Mouse (Mus musculus): ENCODE measurements around the gene Clmp. TPM values are rescaled to one million over a fixed set of nuclear protein-coding genes. Genes with fewer than 3 reads are reported as not detected.

Clmp gene
- total RNA-seq, 2 experiments from 2014 or later = 8.5 to 9.0 TPM

DNA sequence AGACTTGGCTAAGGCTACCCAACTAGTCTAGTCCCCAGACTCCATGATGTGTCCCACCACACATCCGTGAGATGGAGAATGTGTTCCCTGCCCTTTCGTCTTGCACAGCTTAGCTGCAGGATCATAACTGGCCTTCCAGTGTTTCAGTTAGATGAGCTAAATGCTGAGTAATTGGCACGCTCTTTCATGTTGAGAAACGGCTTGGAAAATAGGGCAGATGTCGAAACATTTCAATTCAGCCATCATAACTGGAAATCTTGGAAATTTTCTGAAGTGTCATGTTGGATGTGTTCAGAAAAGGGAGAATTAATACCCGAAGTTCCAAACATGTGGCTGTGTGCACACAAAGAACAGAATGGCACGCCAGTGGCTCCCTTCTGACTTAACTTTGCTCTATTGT lies 4.7 kb downstream of the Clmp start:
- DNase-seq = peak; percentile 34

DNA sequence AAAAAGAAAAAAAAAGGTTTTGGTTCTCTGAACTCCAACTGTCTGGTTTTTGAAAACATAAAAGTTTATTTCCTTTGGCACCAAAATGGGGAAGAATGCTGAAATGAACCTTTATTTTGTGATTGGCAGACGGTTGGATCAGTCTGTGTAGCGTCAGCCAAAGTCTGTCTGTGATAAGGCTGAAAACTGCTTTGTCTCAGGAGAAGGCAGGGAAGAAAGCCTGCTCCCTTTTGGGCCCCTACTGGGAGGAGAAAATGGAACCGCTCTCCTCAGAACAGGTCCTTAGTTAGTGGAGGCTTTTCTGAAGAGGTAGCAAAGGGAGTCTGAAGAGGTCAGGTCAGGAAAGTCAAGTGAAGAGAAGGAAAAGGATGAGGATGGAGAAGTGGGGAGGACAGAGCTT lies 7.3 kb downstream of the Clmp start:
- DNase-seq = no peak

DNA sequence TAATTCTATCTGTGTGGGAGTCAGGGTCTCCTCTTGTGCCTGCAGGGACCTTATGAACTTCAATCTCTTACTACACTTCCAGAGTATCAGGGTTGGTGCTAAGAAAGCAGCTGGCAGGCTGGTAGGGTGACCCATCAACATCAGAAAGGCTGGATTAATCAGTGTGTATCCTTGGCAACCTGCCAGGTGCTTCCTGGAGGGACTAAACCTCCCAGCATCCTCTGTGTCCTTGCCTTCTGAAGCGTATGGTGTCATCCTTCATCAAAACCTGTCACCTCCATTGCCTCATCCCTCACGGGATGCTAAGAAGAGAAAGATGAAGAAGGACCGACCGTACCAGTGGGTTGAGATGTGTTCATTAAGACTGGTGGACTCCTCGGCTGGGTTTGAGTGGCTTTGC lies 8.0 kb downstream of the Clmp start:
- peak; percentile 64 for DNase-seq

DNA sequence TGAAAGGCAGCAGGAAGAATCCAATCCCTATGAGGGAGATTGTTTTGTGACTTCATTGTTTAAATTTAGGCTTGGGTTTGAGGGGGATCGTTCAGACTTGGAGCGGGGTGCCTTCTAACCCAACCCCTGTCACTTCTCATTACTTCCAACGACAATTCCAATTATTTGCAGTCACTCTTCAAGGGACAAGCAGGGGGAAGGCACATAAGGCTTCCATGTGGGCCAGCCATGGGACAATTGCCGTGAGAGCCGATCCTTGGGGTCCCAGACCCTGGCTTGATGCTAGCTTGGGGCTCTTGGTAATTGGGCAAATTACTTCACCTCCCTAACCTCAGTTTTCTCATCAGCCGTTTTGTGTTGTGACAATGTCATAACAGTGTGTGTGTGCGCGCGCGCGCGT lies 8.5 kb downstream of the Clmp start:
- no peak for DNase-seq

DNA sequence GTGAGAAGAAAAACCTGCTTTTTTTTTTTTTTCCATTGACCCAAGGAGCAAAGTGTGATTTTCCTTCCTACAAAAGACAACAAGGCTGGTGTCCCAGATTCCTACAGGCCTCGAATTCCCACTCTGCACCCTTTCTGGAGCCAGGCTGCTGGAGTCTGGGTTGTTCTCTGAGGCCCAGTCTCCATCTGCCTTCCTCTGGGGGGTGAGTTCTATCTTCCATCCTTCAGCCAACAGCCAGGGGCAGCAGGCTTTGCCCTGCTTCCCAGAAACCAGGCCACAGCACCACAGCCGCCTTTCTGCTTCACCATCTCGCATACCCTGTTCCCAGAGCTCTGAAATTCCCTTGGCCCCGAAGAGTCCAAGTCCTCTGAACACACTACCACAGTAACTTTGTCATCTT lies 10.3 kb downstream of the Clmp start:
- DNase-seq = no peak

DNA sequence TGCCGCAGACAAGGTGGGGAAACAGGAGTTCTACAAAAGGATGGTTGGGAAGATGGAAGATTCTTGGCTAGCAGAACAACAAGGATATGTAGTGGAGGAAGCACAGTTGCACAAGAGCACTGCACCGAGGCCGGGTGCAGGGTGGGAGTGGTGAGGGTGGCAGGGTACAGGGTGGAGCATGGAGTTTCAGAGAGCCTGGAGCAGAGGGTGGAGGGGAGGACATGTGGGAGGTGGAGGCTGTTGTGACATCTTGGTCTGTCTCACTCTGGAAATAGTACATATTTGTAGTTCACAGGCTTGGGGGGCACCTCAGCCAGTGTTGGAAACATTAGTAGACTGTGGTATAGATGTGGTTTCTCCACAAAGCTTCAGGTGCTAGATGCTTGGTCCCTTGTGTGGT lies 13.4 kb downstream of the Clmp start:
- DNase-seq = no peak

DNA sequence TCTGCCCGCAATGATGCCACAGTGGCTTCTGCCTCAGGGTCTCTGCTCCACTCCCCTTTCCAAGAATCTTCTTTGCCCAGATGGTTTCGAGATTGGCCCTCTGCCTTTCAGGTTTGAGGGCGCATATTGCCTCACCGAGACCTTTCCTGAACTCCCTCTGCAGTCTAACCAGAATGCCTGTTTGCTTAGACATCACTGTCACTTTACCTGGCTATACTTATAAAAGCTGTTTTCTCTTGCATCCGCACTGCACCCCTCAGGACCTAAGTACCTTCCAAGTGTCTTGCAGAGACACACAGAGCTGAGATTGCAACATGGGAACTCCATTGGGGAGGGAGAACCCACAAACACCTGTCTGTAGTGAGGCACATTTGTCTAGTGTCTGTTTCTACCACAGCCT lies 14.5 kb downstream of the Clmp start:
- no peak for DNase-seq

DNA sequence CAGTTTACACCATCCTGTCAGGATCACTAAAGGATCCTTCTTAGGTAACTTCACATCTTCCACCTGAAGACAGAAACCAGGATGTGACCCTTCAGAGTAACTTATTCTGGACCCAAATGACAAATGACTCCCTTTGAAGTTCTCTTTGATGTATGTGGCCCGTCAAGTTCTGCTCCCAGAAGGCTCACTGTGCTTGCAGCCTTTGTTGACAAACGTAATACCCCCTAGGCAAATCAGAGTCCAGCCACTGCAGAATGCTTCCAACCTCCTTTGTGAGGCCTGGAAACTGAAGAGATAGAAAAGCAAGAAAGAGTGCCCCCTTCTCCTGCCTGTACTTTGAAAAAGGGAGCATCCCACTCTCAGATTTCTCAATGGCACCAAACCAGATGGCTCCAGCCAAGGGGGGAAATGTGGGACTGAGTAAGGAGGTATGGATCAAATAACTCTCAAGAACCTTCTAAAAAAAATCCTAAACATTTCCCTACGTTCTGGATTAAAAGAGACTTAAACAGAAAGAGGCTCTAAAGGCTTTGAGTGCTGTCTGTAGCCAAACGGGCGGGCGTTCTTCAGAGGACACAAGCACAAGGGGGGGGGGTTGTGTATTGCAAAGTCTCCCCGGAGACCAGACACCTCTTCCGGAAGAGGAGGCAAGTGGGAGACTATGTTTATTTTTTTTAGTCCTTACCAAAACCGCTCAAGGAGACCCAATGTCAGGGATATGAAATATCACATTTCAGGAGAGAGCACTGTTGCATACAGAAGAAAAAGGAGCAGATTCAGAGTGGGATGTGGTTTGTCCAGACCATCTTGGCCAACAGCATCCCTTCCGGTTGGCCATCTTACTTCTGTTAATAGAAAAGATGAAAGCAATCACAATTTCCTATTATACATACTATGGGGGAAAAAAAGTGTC lies 18.9 kb downstream of the Clmp start:
- DNase-seq = no peak

DNA sequence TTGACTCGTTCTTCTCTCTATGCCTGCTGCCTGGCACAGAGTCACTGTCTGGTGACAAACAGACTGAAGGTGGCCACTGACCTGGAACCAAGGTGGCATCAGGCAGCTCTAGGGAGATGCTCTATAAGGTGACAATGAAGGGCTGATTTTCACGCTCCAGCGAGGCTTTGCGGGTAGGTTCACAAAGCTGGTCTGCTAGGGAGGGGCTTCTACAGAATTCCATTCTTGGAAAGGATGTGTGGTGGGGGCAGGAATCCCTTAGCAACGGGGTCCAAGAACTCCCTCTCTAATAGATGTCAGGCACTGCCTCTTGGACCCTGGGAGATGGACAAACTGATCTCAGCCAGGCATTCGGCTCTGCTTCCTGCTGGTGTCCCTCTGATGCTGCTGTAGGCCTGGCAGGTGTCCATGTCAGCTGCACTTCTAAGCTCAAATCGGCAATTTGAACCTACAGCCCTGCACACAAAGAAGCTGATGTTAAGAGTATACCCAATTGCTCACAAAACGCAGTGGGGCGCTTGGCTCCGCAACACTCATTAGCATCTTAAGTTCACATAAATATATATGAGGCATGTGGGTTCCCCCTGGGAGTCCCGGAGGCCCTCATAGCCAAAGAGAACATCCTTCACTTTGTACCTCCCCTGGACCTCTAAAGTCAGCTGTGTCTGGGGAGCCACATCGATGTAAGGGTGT lies 22.8 kb downstream of the Clmp start:
- no peak for DNase-seq

DNA sequence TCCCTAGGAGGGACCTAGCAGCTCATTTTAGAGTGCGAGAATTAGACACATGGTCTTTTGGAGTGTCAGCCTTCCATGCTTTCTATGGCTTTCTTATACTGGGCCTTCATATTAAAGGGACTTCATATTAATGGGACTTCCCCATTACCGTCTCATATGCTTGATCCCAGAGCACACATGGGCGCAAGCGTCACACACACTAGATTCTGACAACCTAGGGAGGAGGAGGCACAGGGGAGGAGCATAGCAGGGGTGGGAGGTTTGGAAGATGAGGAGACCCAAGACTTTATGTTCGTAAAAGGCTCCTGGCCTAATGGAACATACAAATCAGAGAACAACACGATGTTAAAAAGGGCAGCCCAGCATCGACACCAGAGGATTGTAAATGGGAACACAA lies 23.4 kb downstream of the Clmp start:
- no peak for DNase-seq

DNA sequence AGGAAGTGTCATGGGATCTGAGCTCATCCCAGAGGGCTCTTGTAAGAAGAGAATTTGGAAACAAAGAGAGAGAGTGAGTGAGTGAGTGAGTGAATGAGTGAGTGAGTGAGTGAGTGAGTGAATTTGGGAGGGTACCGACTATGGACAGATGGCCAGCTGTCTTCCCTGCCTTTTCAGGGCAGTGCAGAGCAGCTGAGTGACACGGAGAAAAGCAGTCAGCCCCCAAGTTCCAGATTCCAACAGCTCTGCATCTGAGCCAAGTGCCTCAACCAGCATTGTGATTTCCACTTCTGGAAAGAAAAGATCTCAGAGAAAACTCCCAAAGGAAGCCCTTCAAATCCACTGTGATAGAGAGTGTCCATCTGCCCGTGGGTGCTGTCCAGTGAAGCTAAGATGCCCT lies 23.8 kb downstream of the Clmp start:
- DNase-seq = no peak

DNA sequence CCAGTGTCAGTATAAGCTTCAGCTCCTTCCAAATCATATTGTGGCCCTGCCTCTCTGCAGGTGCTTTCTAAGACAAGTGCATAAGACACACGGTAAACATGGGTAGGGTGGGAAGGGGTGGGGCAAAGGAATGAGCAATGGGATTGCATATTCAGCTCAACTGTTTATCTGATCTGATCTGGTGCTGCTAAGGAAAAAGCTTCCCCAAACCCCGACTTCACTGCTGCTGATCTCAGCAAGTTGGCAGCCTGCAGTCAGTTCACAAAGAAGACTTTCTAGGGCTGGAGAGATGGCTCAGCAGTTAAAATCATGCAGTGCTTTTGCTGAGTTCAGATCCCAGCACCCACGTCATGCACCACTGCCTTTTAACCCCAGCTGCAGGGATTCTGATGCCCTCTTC lies 24.2 kb downstream of the Clmp start:
- DNase-seq = no peak

DNA sequence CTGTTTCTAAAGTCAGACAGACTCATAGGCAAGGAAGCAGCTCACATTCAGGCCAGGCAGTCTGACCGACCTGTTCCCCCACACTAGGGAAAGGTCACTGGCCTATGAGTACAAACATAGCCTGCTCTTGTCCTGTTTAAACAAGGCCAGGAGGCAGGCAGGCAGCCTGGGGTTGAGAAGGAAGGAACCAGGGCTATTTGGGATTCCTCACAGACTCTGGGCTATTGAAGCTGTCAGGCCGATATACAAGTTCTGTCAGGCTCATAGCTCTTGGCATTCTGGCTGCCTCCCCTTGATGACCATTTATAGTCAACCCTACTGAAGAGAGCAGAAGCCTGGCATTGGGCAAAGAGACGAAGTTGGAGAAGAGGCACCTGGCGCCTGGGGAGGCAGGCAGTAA lies 25.9 kb downstream of the Clmp start:
- no peak for DNase-seq

DNA sequence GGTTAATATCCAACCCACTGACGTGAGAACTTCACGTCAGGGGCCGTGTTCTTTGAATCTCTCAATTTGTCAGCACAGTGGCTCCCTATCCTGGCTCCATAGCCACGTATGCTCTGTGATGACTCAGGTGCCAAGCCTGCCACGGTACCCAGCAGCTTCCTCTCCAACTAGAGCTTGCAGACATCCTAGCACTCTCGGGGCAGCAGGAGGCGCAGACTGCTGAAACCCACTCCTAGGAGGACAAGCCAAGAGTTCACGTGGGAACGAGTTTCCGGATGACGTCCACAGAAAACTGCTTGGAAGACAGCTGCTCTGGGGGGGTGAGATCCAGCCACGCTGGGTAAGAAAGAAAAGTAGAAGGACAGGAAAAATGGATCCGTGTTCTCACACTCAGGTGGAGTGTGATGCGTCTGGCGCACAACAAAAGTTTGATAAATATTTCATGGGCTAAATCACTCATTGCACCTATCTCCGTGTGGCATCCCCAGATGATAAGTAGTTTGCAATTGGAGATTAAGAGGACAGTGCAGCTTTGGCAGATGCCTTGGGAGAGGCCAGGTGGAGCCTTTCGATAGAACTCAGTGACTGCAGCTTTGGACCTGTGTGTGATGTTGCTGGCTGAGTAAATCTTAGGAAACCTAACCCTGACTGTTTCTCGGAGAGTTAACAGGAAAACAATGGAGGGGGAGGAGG lies 31.6 kb downstream of the Clmp start:
- DNase-seq = no peak

DNA sequence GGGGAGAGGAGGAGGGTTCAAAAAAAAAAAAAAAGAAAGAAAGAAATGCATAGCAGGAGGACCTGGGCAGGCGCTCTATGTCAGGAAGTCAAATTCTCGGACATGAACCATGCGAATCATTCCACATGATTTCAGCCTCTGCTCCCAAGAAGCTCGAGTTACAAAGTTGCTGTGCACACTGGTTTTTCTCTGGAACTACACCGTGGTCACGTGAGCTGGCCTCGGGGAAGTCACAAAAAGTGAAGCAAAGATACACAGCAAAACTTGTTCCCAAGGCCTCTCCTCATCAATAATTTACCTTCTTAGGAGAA lies 32.1 kb downstream of the Clmp start:
- no peak for DNase-seq

DNA sequence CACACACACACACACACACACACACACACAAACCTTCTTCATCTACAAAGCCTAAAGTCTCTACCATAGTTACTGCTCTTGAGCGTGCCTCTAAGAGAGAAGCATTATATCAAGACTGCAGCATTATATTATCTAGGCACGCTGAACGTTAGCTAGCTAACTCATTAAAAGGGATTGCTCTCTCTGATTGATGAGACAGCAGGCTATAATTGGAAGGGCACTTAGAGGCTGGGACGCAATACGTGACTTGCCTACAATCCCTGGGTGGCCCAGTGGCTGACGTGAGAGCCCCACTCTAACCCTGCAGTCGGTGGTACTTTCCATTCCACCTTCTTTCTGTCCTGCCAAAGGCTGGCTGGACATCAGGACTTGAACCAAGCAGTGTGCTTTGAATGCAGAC lies 35.1 kb downstream of the Clmp start:
- no peak for DNase-seq

DNA sequence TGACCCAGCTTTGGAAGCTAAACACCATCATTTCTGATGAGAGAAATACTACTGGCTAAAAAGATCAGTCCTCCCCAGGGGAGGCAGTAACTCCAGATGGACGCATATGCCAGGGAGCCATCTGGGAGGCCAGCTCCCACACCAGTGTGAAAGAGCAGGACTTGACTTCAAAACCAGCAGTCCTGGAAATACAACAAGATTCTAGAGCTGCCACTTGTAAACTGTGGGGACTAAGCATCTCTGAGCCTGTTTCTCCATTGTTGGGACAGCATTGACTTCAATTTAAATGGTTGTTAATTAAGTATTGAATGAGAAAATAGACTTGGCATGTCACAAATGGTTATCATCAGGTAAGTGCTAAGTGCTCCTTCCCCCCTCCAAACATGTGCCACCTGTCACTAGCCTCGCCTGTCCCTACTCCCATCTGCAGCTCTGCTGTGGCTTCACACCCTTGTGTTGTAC lies 37.6 kb downstream of the Clmp start:
- DNase-seq = no peak

DNA sequence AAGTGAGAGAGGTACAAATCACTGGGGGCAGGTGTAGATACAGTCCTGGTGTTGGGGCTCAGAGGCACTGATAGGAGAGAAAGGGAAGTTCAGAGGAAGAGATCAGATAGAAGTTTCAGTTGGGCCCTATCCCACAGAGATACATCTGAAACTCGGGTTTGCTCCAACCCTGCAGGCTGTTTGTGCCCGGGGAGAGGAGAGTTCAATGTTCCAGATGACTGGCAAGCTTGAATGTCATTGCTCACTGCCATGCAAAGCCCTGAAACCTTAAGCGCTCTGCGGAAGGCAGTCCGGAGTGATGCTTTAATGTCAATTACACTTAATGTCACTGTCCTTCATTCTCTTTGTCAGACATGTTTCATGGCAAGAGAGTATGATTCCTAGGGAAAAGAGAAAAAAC lies 39.2 kb downstream of the Clmp start:
- DNase-seq = no peak

DNA sequence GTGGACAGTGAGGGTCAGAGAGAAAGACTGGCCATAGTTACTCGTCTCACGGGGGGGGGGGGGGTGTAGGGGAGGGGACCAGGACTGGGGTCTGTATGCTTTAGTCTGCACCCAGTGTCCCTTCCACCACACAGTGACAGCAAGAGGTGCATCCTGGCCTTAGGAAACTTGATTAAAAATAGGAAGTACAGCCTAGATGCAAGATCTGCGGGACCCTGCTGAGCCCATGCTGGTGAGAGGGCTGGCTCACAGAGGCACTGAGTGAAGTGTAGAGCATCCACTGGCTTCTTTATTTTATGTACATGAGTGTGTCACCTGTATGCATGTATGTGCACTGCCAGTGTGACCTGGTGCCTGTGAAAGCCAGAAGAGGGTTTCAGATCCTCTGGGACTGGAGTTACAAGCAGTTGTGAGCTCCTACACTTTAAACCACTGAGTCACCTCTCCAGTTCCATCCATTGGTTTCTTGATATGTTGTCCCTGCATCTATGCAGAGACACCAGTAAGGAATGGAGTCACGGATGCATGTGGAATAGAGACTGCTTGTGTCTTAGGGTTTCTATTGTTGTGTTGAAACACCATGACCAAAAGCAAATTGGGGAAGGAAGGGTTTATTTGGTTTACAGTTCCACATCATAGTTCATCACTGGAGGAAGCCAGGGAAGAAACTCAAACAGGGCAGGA lies 41.5 kb downstream of the Clmp start:
- no peak for DNase-seq

DNA sequence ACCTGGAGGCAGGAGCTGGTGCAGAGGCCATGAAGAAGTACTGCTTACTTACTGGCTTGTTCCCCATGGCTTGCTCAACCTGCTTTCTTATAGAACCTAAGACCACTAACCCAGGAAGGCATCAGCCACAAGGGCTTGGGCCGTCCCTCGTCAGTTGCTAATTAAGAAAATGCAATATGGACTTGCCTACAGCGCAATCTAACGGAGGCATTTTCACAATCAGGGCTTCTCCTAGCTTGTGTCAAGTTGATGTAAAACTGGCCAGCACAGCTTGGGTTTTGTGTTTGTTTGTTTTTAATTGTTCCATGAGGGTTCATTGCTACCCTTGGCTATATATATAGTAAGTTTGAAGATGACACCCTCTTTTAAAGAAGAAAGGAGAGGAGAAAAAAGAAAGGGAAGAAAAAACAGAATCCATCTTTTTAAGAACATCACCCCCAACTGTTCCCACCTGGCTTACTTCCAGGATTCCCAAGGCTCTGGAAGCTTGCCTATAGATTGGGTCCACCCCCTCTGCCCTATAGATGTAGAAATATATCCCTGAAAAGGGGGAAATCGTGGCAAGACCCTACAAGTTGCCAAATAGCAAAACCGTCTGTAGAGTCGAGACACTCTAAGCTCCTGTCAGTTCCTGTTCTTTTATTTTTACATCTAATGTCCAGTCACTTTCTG lies 42.2 kb downstream of the Clmp start:
- no peak for DNase-seq

DNA sequence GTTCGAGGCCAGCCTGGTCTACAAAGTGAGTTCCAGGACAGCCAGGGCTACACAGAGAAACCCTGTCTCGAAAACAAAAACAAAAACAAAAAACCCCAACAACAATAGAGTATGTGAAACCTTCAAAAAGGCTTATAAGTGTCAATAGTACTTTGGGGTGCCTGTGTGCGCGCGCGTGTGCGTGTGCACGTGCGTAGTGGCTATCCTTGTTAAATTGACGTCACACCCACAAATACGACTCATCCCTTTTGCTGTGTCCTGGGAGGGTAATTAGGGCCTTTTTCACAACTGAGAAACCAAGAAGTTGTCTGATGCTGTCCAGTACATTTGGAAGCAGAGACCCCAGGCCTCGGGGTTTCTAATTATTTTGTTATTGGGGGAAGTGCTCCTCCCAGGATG lies 44.5 kb downstream of the Clmp start:
- no peak for DNase-seq

All from adrenal gland, postnatal 10 days (tissue).